Comparison of ENCODE assay signal across 8 mouse cellular contexts in the genomic region with DNA sequence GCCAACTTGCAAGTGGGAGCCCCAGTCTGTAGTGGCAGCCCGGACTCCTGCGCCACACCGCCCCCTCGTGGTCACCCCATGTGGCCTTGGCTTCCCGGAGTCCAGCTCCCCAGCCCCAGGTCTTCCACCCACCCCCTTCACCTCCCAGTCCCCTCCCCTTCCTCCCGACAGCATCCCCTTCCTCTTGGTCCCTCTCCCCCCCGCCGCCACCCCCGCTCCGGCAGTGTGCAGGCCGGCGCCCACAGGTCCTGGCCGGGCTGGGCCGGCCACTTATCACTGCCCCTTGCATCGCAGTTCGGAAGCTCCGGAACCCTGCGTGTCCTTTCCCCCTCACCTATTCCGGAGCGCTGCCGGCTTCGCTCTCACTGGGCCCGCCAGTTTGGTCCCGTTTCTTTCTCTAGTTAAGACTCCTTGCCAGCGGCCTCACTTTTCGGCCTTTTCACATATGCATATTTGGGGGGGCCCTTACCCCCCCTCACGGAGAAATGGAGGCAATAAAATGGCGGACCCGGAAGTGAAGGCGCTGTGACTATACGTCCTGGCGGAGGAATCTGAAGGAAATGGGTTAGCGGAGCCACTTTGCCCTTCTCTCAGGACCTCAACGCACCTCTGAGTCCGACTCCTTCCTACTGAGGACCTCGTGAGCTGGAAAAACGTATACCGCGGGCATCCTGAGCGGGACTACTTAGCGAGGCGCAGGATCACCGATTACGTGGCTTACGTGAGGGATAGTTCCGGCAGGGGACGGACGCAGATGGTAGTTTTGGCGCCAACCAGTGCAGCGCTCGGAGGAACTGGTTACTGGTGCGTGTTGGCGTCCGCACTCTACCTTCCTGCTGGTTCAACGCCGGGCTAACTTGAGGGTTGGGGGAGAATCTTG. TPM values are rescaled to one million over a fixed set of nuclear protein-coding genes. Genes with fewer than 3 reads are reported as not detected.
DNase-seq lines count a peak whose midpoint lies in the region.

A gene (minus strand): TSS at position 662 of the 880 bp plus-strand sequence.

- no peaks in the 10 kb centered on the region for H3K9me3 ChIP-seq in megakaryocyte, embryonic 14.5 days

- peak within 1 kb of the TSS; percentile 98 for H3K4me3 ChIP-seq in megakaryocyte, embryonic 14.5 days (replicated peaks)

- H3K27me3 ChIP-seq in megakaryocyte, embryonic 14.5 days (replicated peaks): no peaks in the 10 kb centered on the region

- DNase-seq in WW6 (ENCODE audit: low read depth, low spot score): peak; percentile 87
- peak; percentile 94 to 95 for DNase-seq in cerebellum, postnatal 4 days (ENCODE audit: low spot score in 2 of 2)
- DNase-seq in gastrocnemius, adult 8-10 months (ENCODE audit: low spot score in 2 of 2): peak; percentile 94
- DNase-seq in hindlimb bud, embryonic 11.5 days (ENCODE audit: extremely low spot score, low read depth, low spot score): peak; percentile 92
- peak; percentile 81 to 87 for DNase-seq in left cerebral cortex, adult 8-10 months (ENCODE audit: low spot score in 2 of 2)
- DNase-seq in right cerebral cortex, postnatal 10 days (ENCODE audit: low spot score in 2 of 2): peak; percentile 91 to 94
- peak; percentile 97 for DNase-seq in urinary bladder, postnatal 25 days (ENCODE audit: low spot score)

- H3K4me1 ChIP-seq in megakaryocyte, embryonic 14.5 days: peaks cover 56% of the 10 kb centered on the region

- H3K36me3 ChIP-seq in megakaryocyte, embryonic 14.5 days (replicated peaks; ENCODE audit: low read length): peaks cover 64% of the 10 kb centered on the region

RNA-seq across cellular contexts. Expression of the gene that starts here (rescaled TPM):
- 1 to 10 TPM; 7.2 to 9.1 (median 7.6) TPM for total RNA-seq in gastrocnemius, adult 8-10 months (2022)
- total RNA-seq in left cerebral cortex, adult 8-10 months (2022): 10 to 100 TPM; 10.4 to 12.5 (median 12.1) TPM
- polyA plus RNA-seq in megakaryocyte, embryonic 14.5 days (2012; ENCODE audit: insufficient read depth, low replicate concordance): 0.60 TPM in 1 of 2 replicates, not detected in the other

Comparison
In these comparisons a context has a peak if more than half of its experiments do, and no peak if none do; other contexts are left out.
1. Peak in every context shown above with its lines: DNase-seq and H3K4me3 ChIP-seq.